Mouse (Mus musculus): ENCODE measurements around the gene Cuedc2. TPM values are rescaled to one million over a fixed set of nuclear protein-coding genes. Genes with fewer than 3 reads are reported as not detected.

The Cuedc2 gene
- total RNA-seq, 1 experiment from 2014 or later: 81.8 TPM

DNA sequence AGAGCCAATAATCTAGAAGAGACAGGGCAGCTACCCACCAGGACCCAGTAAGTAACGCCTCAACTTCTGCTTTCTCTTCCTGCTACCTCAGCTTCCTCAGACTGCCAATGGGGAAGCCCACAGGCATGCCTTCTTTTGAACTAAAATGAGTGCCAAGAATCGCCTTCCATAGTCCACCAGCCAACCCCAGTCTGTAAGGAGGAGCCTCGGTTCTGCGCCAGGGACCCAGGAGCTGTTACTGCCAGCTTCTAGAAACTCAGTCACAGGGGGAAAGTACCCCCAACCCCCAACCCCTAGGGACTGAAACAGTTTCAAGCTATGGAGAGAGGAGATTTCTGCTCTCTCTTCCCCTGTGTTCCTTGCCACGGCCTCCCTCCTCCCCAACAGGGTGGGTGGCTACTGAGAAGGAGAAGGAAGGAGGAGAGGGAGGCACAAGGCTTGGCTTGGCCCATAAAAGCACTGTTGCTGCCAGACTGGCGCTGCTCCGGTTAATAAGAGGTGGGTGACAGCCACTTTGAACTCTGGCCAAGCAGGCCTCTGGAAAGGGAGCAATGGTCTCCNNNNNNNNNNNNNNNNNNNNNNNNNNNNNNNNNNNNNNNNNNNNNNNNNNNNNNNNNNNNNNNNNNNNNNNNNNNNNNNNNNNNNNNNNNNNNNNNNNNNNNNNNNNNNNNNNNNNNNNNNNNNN lies 927 bp upstream of the Cuedc2 start:
- no peak for DNase-seq

DNA sequence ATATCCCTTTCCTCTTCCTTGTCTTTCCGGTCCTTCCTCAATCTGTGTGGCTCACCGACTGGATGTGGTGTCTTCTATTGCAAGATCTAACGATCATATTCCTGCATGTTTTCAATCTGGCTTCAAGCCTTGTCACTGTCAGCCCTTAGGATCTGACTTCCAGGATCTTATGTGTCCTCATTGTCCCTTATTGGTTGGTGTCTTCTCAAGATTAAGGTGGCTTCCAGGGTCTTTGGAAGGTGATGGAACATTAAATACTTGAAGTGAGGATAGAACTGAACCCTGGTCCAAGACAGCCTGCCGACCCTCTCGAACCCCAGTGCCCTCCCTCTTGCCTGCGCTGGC lies 412 bp upstream of the Cuedc2 start:
- no peak for DNase-seq

DNA sequence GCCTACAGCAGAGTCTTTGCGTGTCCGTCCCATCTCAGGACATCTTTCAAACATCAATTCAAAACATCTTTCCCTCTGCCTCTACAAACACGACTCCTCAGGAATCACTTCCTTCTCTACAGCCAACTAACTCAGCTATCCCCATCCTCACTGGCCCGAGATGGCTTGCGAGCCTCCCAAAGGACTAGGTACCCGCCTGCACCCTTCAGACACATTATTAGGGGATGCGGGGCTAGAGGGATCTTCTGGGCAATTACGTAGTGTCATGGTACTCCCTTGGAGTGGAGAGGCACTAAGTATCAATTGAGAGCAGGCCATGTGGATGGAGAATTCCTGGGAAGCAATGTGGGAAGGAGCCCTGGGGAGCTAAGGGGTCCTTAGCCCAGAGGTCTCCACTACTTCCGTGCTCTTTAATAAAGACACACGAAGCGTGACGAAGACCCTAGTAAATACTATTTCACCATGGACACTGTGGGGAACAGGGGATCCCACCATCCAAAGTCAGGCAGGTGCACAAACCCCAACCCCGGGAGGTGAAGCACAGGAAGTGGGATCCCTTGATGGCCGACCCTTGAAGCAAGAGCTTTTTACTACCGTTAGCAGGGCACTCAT lies 677 bp downstream of the Cuedc2 start:
- DNase-seq: no peak

DNA sequence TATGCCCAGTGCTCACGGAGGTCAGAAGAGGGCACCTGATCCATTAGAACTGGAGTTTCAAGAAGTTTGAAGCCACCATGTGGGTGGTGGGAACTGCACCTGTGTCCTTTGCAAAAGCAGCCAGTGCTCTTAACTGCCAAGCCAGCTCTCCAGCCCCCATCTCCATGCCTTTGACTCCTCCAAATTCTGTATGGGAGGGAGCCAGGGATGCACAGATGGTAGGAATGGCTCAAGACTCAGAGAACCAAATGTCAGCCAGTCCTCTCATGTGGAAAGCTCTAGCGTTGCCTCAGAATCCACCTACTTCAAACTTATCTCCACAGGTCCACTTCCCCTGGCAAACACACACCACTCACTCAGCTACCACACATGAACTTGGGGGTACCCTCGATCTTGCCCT lies 4.6 kb downstream of the Cuedc2 start:
- DNase-seq: no peak

DNA sequence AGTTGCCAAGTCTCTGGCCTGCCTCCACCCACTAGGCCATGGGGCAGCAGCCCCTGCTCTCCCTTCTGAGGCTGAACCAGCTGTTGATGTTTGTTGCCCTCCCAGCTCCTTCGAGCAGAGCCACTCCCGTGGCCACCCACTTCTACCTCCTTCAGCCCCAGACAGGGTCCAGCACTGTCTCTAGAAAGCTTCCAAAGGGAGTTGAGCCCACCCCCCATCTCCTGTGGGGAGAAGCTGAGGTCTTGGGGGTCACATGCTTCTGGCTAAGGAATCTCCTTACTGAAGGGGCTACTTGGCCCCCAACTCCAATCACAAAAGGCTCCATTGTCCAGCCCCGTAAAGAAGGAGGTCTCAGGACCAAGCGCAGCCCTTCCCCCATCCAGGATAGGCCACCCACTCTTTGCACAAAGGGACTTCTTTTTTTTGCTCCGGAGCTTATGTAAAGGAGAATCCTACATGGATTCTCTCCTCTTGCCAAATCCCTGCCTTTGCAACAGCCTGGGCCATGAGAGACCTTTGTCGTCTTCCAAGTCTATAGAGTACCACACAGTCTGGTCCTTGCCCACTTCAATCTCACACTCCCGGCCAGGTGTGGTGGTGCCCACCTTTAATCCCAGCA lies 5.7 kb downstream of the Cuedc2 start:
- no peak for DNase-seq

DNA sequence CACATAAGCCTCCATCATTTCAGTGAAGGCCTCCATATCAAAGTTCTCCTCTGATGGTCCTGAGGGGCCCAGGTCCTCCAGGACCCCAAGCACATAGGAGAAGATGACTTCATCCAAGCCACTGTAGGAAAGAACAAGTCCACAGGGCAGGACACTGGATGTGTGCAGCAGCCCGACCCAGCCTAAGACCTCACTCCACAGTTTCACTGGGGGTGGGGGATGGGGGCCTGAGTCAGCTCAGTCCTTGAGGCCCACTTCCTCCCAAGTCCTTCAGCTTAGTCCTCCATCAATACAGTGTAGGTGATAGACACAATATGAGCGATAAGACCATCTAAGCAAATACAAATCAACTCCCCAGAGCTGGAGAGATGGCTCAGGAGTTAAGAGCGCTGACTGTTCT lies 6.6 kb downstream of the Cuedc2 start:
- DNase-seq: no peak

DNA sequence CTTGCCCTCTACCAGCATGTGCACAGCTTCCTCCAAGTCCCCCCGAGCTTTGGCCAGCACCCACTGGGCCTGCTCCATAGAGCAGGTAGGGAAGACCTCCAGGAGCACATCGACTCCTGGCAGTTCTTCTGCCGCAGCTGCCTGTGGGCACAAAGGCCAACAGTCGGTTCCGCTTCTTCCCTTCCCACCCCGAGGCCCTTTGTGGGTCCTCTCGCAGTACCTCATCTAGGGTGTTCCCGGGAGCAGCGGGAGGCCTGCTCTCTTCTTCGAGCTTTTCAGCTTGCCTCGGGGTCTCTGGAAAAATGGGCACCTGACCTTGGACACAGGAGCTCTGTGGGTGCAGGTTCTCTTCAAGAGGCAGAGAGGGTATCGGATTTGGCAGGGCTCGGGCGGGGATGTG lies 7.2 kb downstream of the Cuedc2 start:
- no peak for DNase-seq

DNA sequence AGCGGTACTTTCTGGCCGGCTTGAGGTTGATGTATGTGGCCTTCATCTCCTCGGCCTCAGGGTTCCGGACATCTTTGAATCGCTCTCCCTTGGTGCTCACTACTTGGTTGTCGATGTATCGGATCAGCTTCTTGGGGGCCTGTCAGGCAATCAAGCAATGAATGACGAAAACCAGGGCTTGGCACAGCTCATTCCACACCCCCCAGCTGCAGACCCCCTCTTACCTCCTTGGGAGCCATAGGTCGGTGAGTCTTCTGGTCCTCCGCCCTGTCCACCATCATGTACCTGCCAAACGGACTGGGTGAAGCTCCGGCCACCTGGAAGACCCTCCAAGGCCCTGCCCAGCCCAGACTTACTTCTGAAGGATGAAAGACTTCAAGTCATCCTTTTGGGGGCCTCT lies 7.8 kb downstream of the Cuedc2 start:
- DNase-seq: no peak

DNA sequence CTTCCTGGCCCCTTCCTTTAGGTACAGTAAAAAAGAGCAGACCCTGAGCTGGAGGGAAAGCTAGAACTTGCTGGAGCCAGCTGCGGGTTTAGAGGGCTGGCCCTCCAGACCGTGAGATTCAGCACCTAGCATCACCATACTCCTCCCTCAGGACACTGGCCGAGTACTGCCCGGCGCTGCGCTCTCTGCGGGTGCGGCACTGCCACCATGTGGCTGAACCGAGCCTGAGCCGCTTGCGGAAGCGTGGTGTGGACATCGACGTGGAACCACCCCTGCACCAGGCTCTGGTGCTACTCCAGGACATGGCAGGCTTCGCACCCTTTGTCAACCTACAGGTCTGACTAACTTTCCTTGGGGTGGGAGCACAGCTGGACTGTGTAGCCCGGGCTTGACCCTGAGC lies 8.6 kb downstream of the Cuedc2 start:
- DNase-seq: peak; percentile 87

DNA sequence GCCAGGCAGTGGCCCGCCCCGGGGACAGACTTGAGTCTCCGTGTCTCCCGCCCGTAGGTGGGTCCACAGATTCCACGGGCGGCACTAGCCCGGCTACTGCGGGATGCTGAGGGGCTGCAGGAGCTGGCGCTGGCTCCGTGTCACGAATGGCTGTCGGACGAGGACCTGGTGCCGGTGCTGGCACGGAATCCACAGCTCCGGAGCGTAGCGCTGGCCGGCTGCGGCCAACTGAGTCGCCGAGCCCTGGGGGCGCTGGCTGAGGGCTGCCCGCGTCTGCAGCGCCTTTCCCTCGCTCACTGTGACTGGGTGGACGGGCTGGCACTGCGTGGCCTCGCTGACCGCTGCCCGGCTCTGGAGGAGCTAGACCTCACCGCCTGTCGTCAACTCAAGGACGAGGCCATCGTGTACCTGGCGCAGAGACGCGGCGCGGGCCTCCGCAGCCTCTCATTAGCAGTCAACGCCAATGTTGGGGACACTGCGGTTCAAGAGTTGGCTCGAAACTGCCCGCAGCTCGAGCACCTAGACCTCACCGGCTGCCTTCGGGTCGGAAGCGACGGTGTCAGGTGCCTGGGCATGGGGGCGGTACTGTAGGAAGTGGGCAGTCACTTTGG lies 9.4 kb downstream of the Cuedc2 start:
- peak; percentile 35 for DNase-seq

DNA sequence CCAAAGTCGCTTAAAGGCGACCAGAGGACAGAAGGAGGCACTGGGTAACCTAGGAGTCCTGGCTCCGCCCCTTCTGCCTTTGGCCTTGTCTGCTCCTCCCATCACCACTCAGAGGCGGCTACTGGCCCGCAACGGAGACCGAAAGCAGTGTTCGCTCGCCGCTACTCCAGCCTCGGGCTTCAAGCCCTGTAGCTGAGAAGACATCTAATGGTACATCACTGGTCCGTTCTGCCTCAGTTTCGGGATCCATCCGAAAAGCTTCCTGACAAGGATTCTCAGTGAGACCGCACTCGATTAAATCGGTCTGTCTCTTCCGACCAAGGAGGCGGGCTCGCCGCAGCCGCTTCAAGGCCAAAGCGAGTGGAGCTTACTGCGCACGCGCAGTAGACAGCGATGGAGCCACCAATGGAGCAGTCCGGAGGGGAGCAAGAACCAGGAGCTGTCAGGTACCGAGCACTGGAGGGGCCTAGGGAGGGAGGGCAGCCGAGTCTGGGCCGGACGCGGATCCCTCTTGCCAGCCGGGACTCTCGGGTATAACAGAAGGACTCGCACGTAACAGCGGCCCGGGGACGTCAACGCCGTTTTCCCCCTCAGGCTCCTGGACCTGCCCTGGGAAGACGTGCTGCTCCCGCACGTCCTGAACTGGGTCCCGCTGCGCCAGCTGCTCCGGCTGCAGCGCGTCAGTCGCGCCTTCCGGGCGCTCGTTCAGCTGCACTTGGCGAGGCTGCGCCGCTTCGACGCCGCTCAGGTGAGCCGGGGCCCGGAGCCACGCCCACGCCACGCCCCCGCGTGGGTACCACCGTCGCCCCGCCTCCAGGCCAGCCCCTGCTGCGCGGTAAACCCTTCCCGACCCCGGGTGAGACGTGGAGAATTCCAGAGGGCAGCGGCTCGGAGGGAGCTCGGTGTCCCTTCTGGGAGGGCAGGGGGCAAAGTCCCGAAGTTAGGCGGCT lies 10.1 kb downstream of the Cuedc2 start, which contains the start of gene Fbxl15:
Gene Fbxl15, plus strand, starts transcription at position 104 of the 950 bp plus-strand sequence.
- peak; percentile 92 for DNase-seq

DNA sequence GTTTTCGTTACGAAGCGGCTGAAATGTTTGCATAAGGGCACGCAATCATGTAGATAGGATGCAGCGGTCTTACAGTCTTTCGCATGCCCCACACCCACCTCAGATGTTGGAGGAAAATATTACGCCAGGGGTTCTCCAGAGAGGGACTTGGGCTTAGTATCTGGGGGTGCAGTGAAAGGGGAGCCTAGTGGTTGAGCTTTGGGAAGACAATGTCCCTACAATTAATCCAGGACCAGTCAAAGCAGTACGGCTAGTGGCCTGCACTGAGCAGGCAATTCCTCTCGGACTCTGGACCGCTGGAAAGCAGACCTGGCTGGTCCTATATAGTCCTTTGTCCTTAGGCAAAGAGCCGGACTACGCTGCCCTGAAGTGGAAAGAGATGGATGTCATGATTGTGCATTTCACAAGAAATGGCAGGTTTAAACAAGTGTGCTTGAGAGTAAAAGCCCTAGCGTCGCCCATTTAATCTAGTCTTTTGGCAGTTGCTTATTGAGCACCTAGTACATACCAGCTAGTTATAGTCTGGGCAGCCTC lies 10.9 kb downstream of the Cuedc2 start:
- DNase-seq: no peak

DNA sequence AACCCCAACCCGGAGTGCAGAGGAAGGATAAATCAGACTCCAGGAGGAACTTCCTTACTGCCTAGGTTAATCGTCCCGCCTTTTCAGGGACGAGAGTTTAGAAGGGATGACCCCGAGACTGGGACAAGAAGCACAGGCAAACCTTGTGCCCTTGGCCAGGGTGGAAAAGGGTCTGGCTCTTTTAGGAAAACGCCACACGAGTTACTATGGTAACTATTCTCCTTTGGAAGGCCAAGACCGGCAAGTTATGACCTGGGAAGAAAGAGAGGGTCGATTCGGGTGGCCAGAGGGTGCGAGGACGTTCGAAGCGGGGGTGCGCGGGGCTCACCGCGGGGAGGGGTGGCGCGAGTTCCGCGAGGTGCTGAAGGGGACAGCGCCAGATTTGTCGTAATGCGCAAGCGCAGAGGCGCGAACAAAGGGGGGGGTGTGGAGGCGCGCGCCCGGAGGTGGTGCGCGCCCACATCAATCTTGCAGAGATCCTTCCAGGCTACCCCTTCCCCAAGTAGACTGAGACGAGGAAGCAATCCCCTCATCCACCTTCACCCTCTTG lies 11.7 kb downstream of the Cuedc2 start, which contains the start of gene Psd:
Gene Psd, minus strand, starts transcription at position 401 of the 550 bp plus-strand sequence.
- DNase-seq: peak; percentile 74

DNA sequence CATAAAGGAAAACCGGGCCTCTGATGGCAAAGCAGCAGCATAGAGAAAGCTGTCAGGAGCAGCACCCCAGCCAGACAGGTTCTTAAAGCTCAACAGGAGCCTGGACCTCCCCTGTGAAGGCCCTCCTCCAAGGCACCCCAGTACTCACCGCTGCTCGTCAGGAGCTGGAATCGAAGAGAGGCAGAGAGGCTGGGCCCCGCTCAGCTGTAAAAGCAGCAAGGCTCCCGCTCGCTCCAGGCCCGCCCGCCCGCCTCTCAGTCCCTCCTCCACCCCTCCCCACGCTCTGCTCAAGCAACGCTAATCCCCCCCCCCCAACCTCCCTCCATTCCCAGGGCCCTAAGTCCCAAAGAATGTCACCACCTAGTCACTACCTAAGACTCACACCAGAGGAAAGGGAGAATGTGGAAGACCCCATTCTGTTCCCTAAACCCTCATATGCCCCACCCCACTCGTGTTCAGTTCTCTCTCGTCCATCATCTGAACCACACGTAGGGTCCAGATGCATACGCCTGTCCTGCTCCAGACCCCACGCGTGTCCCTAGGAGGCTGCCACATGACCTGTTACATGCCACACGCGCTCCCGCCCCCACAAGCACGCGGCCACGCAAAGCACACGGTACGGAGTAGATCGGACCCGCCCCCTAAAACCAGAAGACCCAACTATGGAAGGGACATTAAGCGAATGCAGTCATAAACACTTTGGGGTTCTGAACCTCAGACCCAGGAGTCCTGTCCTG lies 12.3 kb downstream of the Cuedc2 start:
- DNase-seq: no peak

DNA sequence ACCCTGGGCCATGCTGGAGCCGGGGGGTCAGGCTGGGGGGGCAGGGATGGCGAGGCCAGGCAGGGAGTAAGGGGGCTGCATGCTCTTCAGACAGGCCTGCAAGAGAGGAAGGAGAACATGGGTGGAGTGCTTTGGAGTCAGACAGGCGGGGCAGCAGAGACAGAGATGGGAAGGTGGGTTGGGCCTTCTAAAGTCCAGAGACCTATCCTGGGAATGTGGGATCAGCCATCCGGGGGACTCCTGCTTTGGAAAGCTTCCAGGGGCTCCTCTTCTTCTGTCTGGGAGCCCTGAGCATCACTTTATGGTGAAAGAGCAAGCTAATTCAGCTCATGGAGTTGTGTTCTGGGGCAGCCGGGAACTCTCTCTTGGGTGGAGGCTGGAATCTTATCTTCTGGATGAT lies 13.6 kb downstream of the Cuedc2 start:
- no peak for DNase-seq

DNA sequence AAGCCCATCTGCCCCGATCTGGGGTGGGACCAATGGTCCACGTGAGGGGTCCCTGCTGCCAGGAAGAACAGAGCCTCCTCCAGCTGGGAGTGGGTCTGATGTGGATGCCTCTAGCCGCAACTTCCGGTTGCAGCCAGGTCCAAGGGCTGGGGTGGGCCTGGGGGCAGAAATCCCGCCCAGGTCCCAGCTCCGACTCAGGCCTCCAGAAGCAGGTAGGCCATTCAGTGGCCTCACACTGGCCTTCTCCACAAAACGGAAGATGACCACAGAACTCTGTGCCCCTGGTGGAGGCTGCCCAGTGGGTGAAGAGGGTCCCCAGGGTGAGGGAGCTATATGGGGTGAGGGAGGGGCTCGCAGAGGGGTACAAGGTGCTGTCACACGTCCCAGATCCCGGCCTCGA lies 14.1 kb downstream of the Cuedc2 start:
- DNase-seq: no peak

DNA sequence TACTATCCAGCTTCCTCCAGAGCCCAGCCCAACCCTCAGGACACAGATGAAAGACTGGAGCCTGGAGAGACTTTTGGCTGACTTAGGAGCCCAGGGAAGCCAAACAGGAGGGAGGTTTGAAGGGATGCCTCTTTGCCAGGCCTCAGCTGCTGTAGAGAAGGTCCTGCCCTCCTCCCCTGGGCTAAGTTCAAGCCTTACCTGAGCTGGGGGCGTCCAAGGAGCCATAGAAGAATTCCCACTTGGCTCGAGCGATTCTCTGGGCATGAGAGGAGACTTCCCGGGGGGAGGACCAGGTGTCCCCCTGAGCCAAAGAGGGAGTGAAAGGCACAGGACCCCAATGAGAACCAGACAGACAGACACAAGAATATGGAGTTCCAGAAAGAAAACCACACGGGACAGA lies 14.8 kb downstream of the Cuedc2 start:
- DNase-seq: no peak

DNA sequence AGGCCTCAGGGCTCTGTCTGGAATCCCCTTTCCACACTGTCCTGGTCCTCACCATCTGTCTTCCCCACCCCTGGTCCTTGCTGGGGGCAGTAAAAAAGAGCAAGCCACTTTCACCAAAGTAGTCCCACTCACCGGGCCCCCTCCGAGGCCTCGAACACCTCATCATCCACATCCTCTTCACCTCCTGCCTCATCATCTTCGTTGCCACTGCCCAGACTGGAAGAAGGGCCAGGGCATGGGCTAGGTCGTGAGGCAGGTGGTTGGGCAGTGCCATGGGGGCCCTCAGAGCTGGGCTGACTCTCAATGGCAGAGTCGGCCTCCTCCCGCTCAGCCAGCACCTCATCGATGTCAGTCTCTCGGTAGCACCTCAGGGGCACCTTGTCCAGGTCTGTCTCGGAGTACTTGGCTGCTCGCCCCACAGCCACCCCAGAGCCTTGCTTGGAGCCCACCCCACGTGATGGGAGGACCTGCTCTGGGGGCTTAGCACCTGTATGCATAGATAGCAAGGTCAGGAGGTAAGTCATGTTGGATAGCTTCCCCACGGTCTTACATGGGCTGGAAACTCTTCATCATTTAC lies 15.4 kb downstream of the Cuedc2 start:
- DNase-seq: no peak

DNA sequence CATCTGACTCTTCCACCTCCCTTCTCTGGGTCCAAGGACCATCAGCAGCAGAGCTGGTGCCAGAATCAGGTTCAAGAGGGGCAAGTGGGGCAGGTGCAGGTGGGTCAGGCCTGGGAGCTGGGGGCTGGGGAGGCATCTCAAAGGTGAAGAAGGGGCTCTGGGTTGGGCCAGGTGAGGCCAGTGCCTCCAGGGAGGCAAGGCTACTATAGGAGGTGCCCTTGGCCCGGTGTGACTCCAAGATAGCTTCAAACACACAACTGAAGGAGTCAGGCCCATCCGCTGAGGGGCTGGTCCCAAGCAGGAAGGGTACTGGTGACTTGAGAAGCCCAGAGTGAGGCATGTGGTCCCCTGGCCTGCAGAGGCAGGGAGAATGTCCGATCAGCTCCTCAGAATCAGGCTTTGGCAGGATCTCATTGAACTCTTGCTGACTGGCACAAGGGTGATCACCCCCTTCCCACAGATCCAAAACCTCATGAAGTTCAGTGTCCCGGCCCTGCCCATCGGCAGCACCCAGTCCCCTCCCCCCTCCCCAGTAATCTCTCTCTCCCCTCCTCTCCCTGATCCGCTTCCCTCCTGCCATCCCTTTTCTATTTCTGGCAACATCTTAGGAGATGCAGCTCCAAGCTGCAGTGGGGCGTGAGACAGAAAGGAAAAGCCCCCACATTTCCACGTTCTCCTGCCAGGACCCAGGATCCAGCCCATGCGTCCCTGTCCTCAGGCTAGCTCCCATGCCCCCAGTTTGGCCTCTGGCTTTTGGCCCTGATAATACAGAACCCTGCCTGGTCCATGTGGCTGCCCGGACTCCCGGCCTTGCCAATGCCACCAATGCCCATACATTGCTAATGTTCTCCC lies 16.1 kb downstream of the Cuedc2 start:
- no peak for DNase-seq
